Mouse (Mus musculus) limb, embryonic 13.5 days (tissue): Measurements from ENCODE around the gene Sik1. TPM values are rescaled to one million over a fixed set of nuclear protein-coding genes. Genes with fewer than 3 reads are reported as not detected.

Source experiments
- ATAC-seq: fragments of 200-750 bp; cut with Nextera tagmentation; 2 replicates; pipeline ENCODE4 v1.8.0; 2017; ENCODE audit warnings: low read depth, moderate number of reproducible peaks, moderate TSS enrichment; ENCODE audit not compliant: low FRiP score
- H3K27ac ChIP-seq: fragments of 300-500 bp; sonication (generic); 2 replicates; pipeline ENCODE4 v1.5.1; 2015; ENCODE audit warnings: inconsistent platforms, mild to moderate bottlenecking, moderate library complexity
- H3K27me3 ChIP-seq: fragments of 300-500 bp; sonication (generic); 2 replicates; pipeline ENCODE4 v1.6.1; 2015; ENCODE audit warnings: mild to moderate bottlenecking, inconsistent platforms
- H3K36me3 ChIP-seq: fragments of 300-500 bp; sonication (generic); 2 replicates; pipeline ENCODE4 v1.6.1; 2015; ENCODE audit warnings: inconsistent platforms, mild to moderate bottlenecking, moderate library complexity
- H3K4me1 ChIP-seq: fragments of 300-500 bp; sonication (generic); 2 replicates; pipeline ENCODE4 v1.6.1; 2015; ENCODE audit warnings: inconsistent platforms
- H3K4me2 ChIP-seq: fragments of 300-500 bp; sonication (generic); replicated peaks from 2 replicates; pipeline ENCODE4 v1.6.1; 2015; ENCODE audit warnings: inconsistent platforms, mild to moderate bottlenecking, moderate library complexity
- H3K4me3 ChIP-seq: fragments of 300-500 bp; sonication (generic); 2 replicates; pipeline ENCODE4 v1.5.1; 2015; ENCODE audit warnings: moderate library complexity, mild to moderate bottlenecking, inconsistent platforms
- H3K9ac ChIP-seq: fragments of 300-500 bp; sonication (generic); 2 replicates; pipeline ENCODE4 v1.6.1; 2015; ENCODE audit warnings: mild to moderate bottlenecking, inconsistent platforms
- H3K9me3 ChIP-seq: fragments of 300-500 bp; sonication (generic); 2 replicates; pipeline ENCODE4 v1.6.1; 2016; ENCODE audit warnings: inconsistent platforms
- whole genome bisulfite sequencing: fragments of 180-500 bp; shearing (Covaris S2); methylation state at CpG from one replicate; pipeline ENCODE4 v1.1.7; 2015; 5-methylcytosine and 5-hydroxymethylcytosine counted together
- polyA plus RNA-seq: library from polyadenylated mRNA; unstranded; fragments of >200 nt; fragmentation: Nextera tagmentation; extraction: Ambion mirVana; gene quantifications from 2 replicates; pipeline ENCODE4 v1.2.1, GENCODE M21; 2015

The Sik1 gene
- polyA plus RNA-seq, 1 experiment from 2014 or later, result 14.3 TPM

- Histone ChIP-seq H3K36me3 (no peaks in the 10 kb centered on the region), H3K27me3 (no peaks in the 10 kb centered on the region), H3K4me2 (no peak overlapping the region), H3K9ac (no peak overlapping the region), H3K4me1 (peaks cover 23% of the 10 kb centered on the region), H3K27ac (no peak overlapping the region), H3K4me3 (no peak overlapping the region), H3K9me3 (no peaks in the 10 kb centered on the region)
- ATAC-seq, result no peak
- 83% methylated on average over 8 of the region's 8 CpGs for WGBS
Observed at GRCm38 (mm10) chr17:31873185-31873870, 17.7 kb upstream of the Sik1 start.

- peaks cover 21% of the 10 kb centered on the region for H3K4me1 ChIP-seq
- no peak overlapping the region for H3K9ac ChIP-seq
- no peaks in the 10 kb centered on the region for H3K9me3 ChIP-seq
- H3K4me2 ChIP-seq, result no peak overlapping the region
- ATAC-seq, result no peak
- no peak overlapping the region for H3K27ac ChIP-seq
- no peak overlapping the region for H3K4me3 ChIP-seq
- no peaks in the 10 kb centered on the region for H3K36me3 ChIP-seq
- H3K27me3 ChIP-seq, result no peaks in the 10 kb centered on the region
- WGBS, result 63% methylated on average over 7 of the region's 7 CpGs
Observed at GRCm38 (mm10) chr17:31872826-31873165, 17.2 kb upstream of the Sik1 start.

DNA sequence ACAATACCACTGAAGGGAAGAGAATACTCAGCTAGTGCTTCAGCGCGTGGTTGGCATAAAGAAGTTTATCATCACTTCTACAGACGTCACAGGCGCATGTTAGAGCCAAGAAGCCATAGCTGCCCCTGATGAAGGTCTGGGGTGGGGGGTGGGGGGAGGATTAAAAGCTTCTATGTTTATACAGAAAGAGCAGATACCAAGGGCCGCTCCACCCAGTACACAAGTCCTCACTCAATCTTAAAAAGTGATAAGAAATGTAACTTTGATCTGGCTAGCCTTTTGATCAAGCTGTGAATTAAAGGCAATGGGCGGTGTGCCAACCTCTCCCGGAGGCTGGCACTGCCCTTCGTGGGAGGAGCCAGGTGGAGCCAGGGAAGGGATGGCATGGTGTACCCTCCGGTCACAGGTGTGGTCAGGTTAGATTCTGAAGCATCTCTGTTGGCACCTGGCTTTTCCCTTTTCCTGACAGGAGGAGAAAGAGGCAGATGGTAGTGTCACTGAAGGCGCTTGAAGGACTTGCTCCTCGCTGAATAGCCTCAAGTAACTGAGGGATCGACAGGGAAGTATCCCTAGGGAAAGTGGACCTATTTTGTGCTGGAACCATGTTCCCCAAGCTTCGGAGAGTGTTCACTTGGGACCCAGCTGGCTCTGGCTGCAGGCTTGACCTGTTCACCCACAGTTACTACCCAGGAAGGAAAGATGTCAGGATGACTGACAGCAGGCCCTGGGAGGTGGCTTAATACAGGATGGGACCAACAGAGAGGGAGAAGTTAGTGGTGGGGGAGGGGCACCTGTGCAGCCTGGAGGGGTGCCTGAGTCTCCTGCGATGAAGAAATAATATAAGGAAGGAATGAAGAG, 16.6 kb upstream of the Sik1 start:
- WGBS, result 83% methylated on average over 14 of the region's 14 CpGs
- no peaks in the 10 kb centered on the region for H3K36me3 ChIP-seq
- no peak overlapping the region for H3K9ac ChIP-seq
- ATAC-seq, result no peak
- no peak overlapping the region for H3K4me3 ChIP-seq
- H3K9me3 ChIP-seq, result no peaks in the 10 kb centered on the region
- peaks cover 15% of the 10 kb centered on the region for H3K4me1 ChIP-seq
- H3K27ac ChIP-seq, result no peak overlapping the region
- no peaks in the 10 kb centered on the region for H3K27me3 ChIP-seq
- no peak overlapping the region for H3K4me2 ChIP-seq

- H3K27ac ChIP-seq, result peak overlapping the region; percentile 33; the same call in 1 of the 2 replicates
- H3K4me3 ChIP-seq, result peak overlapping the region; percentile 20; the same call in 1 of the 2 replicates
- no peak overlapping the region for H3K9ac ChIP-seq
- H3K4me1 ChIP-seq, result peaks cover 13% of the 10 kb centered on the region
- no peaks in the 10 kb centered on the region for H3K36me3 ChIP-seq
- H3K27me3 ChIP-seq, result no peaks in the 10 kb centered on the region
- no peaks in the 10 kb centered on the region for H3K9me3 ChIP-seq
- peak; percentile 73; the same call in 1 of the 2 replicates for ATAC-seq
- WGBS, result 11% methylated on average over 13 of the region's 13 CpGs
- peak overlapping the region; percentile 52 for H3K4me2 ChIP-seq
Observed at GRCm38 (mm10) chr17:31870931-31871421, 15.4 kb upstream of the Sik1 start.

- Histone ChIP-seq H3K4me2 (peak overlapping the region; percentile 52), H3K4me1 (peaks cover 16% of the 10 kb centered on the region), H3K27ac (peak overlapping the region; percentile 33; the same call in 1 of the 2 replicates), H3K9me3 (no peaks in the 10 kb centered on the region), H3K9ac (no peak overlapping the region), H3K4me3 (peak overlapping the region; percentile 20; the same call in 1 of the 2 replicates), H3K36me3 (no peaks in the 10 kb centered on the region), H3K27me3 (no peaks in the 10 kb centered on the region)
- 73% methylated on average over 9 of the region's 9 CpGs for WGBS
- ATAC-seq, result no peak
Observed at GRCm38 (mm10) chr17:31870446-31870845, 14.8 kb upstream of the Sik1 start.

DNA sequence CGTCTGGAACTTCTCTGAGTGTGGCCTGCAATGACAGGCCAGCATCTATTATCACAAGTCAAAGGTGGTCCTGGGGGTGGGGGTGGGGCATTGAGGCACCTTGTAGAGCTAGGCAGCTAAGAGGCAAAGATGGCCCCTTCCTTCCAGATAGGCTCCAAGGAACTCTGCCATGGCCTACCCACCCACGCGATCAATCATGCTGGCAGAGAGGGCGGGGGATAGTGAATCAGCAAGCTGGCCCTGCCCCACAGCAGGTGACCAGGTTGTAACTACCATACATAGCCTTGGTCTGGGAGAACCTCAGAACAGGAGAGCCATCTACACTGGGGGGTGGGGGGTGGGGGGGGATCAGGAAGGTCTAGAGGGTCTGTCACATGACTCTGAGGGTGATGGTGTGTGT, 12.5 kb upstream of the Sik1 start:
- Histone ChIP-seq H3K36me3 (no peaks in the 10 kb centered on the region), H3K9me3 (no peaks in the 10 kb centered on the region), H3K4me3 (no peak overlapping the region), H3K27ac (no peak overlapping the region), H3K27me3 (no peaks in the 10 kb centered on the region), H3K9ac (no peak overlapping the region), H3K4me2 (no peak overlapping the region), H3K4me1 (peaks cover 17% of the 10 kb centered on the region)
- ATAC-seq, result no peak
- WGBS, result 79% methylated on average over 4 of the region's 4 CpGs

GRCm38 (mm10) chr17:31867061-31867460, 11.5 kb upstream of the Sik1 start:
- no peak overlapping the region for H3K4me2 ChIP-seq
- WGBS, result 96% methylated on average over 7 of the region's 7 CpGs
- H3K27me3 ChIP-seq, result no peaks in the 10 kb centered on the region
- no peaks in the 10 kb centered on the region for H3K9me3 ChIP-seq
- no peak overlapping the region for H3K9ac ChIP-seq
- peaks cover 17% of the 10 kb centered on the region for H3K4me1 ChIP-seq
- H3K27ac ChIP-seq, result no peak overlapping the region
- H3K4me3 ChIP-seq, result no peak overlapping the region
- ATAC-seq, result no peak
- H3K36me3 ChIP-seq, result no peaks in the 10 kb centered on the region

GRCm38 (mm10) chr17:31865636-31866035, 10.0 kb upstream of the Sik1 start:
- Histone ChIP-seq H3K27me3 (no peaks in the 10 kb centered on the region), H3K4me3 (no peak overlapping the region), H3K9ac (no peak overlapping the region), H3K4me2 (no peak overlapping the region), H3K27ac (no peak overlapping the region), H3K36me3 (no peaks in the 10 kb centered on the region), H3K9me3 (no peaks in the 10 kb centered on the region), H3K4me1 (peaks cover 11% of the 10 kb centered on the region)
- no peak for ATAC-seq
- WGBS, result 81% methylated on average over 7 of the region's 7 CpGs

GRCm38 (mm10) chr17:31864666-31865450, 9.3 kb upstream of the Sik1 start:
- no peaks in the 10 kb centered on the region for H3K9me3 ChIP-seq
- no peak for ATAC-seq
- H3K9ac ChIP-seq, result no peak overlapping the region
- no peaks in the 10 kb centered on the region for H3K27me3 ChIP-seq
- no peak overlapping the region for H3K27ac ChIP-seq
- H3K4me1 ChIP-seq, result 0 out of 2 replicates have a peak, but pooled peaks cover 4% of the 10 kb centered on the region
- WGBS, result 71% methylated on average over 11 of the region's 11 CpGs
- H3K4me2 ChIP-seq, result no peak overlapping the region
- no peaks in the 10 kb centered on the region for H3K36me3 ChIP-seq
- H3K4me3 ChIP-seq, result no peak overlapping the region

GRCm38 (mm10) chr17:31863151-31863815, 7.7 kb upstream of the Sik1 start:
- H3K27ac ChIP-seq, result no peak overlapping the region
- no peak overlapping the region for H3K9ac ChIP-seq
- 83% methylated on average over 10 of the region's 10 CpGs for WGBS
- H3K27me3 ChIP-seq, result no peaks in the 10 kb centered on the region
- no peak overlapping the region for H3K4me3 ChIP-seq
- 0 out of 2 replicates have a peak, but pooled peaks cover 4% of the 10 kb centered on the region for H3K4me1 ChIP-seq
- no peaks in the 10 kb centered on the region for H3K9me3 ChIP-seq
- H3K4me2 ChIP-seq, result no peak overlapping the region
- ATAC-seq, result no peak
- no peaks in the 10 kb centered on the region for H3K36me3 ChIP-seq

GRCm38 (mm10) chr17:31862136-31862535, 6.5 kb upstream of the Sik1 start:
- Histone ChIP-seq H3K4me3 (no peak overlapping the region), H3K9me3 (no peaks in the 10 kb centered on the region), H3K27me3 (no peaks in the 10 kb centered on the region), H3K4me2 (no peak overlapping the region), H3K27ac (no peak overlapping the region), H3K9ac (no peak overlapping the region), H3K36me3 (no peaks in the 10 kb centered on the region), H3K4me1 (peaks cover 6% of the 10 kb centered on the region; the same call in 1 of the 2 replicates)
- no peak for ATAC-seq
- 84% methylated on average over 6 of the region's 6 CpGs for WGBS
